Mouse (Mus musculus) liver, embryonic 14.5 days (tissue): ENCODE data around the gene Rgs16. TPM values are rescaled to one million over a fixed set of nuclear protein-coding genes. Genes with fewer than 3 reads are reported as not detected.

Experiments used
- ATAC-seq: fragments of 200-750 bp; cut with Nextera tagmentation; 2 replicates; pipeline ENCODE4 v1.8.0; 2017; ENCODE audit warnings: moderate number of reproducible peaks, mild to moderate bottlenecking, moderate library complexity; ENCODE audit not compliant: insufficient read depth
- DNase-seq, 3 experiments: peaks; one replicate each; pipeline ENCODE4 v3.0.0-alpha.2; 2012 to 2013; ENCODE audit warnings: low read depth in 3 of 3, low spot score in 3 of 3
- H3K27ac ChIP-seq: fragments of 300-500 bp; sonication (generic); 2 replicates; pipeline ENCODE4 v1.5.1; 2014; ENCODE audit warnings: moderate library complexity, mild to moderate bottlenecking, control low read depth, inconsistent platforms
- H3K27me3 ChIP-seq: fragments of 300-500 bp; sonication (generic); 2 replicates; pipeline ENCODE4 v1.6.1; 2014; ENCODE audit warnings: mild to moderate bottlenecking, low read length, moderate library complexity; ENCODE audit not compliant: control insufficient read depth, insufficient read depth
- H3K36me3 ChIP-seq: fragments of 300-500 bp; sonication (generic); replicated peaks from 2 replicates; pipeline ENCODE4 v1.6.1; 2014; ENCODE audit warnings: low read depth; ENCODE audit not compliant: control insufficient read depth, insufficient read depth
- H3K4me1 ChIP-seq, 2 experiments: fragments of 200-500 bp in 1 of 2; fragments of 300-500 bp in 1 of 2; sonication (generic) in 1 of 2; replicated peaks; 2 replicates each; pipeline ENCODE4 v1.6.1; 2012 to 2014; ENCODE audit warnings: antibody characterized with exemption in 1 of 2, inconsistent platforms in 1 of 2, low read length in 1 of 2; ENCODE audit not compliant: control insufficient read depth in 2 of 2, insufficient read depth in 2 of 2
- H3K4me2 ChIP-seq: fragments of 300-500 bp; sonication (generic); 2 replicates; pipeline ENCODE4 v1.6.1; 2014; ENCODE audit warnings: low read depth, mild to moderate bottlenecking, control low read depth, moderate library complexity
- H3K4me3 ChIP-seq, 2 experiments: fragments of 200-500 bp in 1 of 2; fragments of 300-500 bp in 1 of 2; sonication (generic) in 1 of 2; 2 replicates each; pipeline ENCODE4 v1.5.1; 2012 to 2014; ENCODE audit warnings: low read depth in 2 of 2, low read length in 2 of 2, mild to moderate bottlenecking in 2 of 2, control low read depth in 1 of 2, inconsistent platforms in 1 of 2, moderate library complexity in 1 of 2; ENCODE audit not compliant: insufficient read depth in 1 of 2
- H3K9ac ChIP-seq: fragments of 300-500 bp; sonication (generic); replicated peaks from 2 replicates; pipeline ENCODE4 v1.6.1; 2014; ENCODE audit warnings: mild to moderate bottlenecking, control low read depth, moderate library complexity
- H3K9me3 ChIP-seq: fragments of 300-500 bp; sonication (generic); 2 replicates; pipeline ENCODE4 v1.6.1; 2016; ENCODE audit warnings: low read length, mixed read lengths; ENCODE audit not compliant: control insufficient read depth
- CTCF ChIP-seq: IDR thresholded peaks from 2 replicates; pipeline ENCODE4 v1.5.1; 2016; ENCODE audit warnings: antibody characterized with exemption, low read depth, control low read depth
- EP300 ChIP-seq: IDR thresholded peaks from 2 replicates; pipeline ENCODE4 v1.6.1; 2016; ENCODE audit warnings: antibody characterized with exemption, low read depth
- WGBS: fragments of 180-500 bp; shearing (Covaris S2); extraction: QIAGEN DNeasy Blood & Tissue Kit; methylation state at CpG from one replicate; pipeline ENCODE4 v1.1.7; 2014; ENCODE audit not compliant: insufficient replicate concordance; 5-methylcytosine and 5-hydroxymethylcytosine counted together
- polyA plus RNA-seq, 2 experiments: library from polyadenylated mRNA; depleted of rRNA in 1 of 2; stranded (reverse) in 1 of 2; unstranded in 1 of 2; fragments of >200 nt; fragmentation: Nextera tagmentation in 1 of 2; extraction: Ambion mirVana in 1 of 2; gene quantifications; 2 replicates each; pipeline versions ENCODE4 v1.2.1 to v1.2.3; 2012 to 2014

Gene Rgs16
- polyA plus RNA-seq, 2 experiments = 0.08 TPM; not detected in 1

GRCm38 (mm10) chr1:153785608-153786007, 45.5 kb downstream of the Rgs16 start:
- H3K4me3 ChIP-seq = no peak overlapping the region
- H3K9me3 ChIP-seq = no peaks in the 10 kb centered on the region
- no peak overlapping the region for H3K4me2 ChIP-seq
- H3K27ac ChIP-seq = no peak overlapping the region
- 0 out of 4 replicates have a peak, but pooled peaks cover 0 to 2% of the 10 kb centered on the region in 2 experiments for H3K4me1 ChIP-seq
- TF ChIP-seq EP300 (no peak), CTCF (no peak)
- DNase-seq = no peak
- no peaks in the 10 kb centered on the region for H3K36me3 ChIP-seq
- H3K27me3 ChIP-seq = no peaks in the 10 kb centered on the region
- no peak overlapping the region for H3K9ac ChIP-seq
- WGBS = 10% methylated on average over 4 of the region's 4 CpGs
- no peak for ATAC-seq

GRCm38 (mm10) chr1:153790708-153791107, 50.6 kb downstream of the Rgs16 start:
- 9% methylated on average over 2 of the region's 2 CpGs for WGBS
- no peak for TF ChIP-seq EP300
- TF ChIP-seq CTCF = no peak

GRCm38 (mm10) chr1:153794241-153794640, 54.1 kb downstream of the Rgs16 start:
- Histone ChIP-seq H3K9ac (no peak overlapping the region), H3K27ac (no peak overlapping the region), H3K4me3 (no peak overlapping the region), H3K36me3 (no peaks in the 10 kb centered on the region), H3K4me1 (no peaks in the 10 kb centered on the region), H3K9me3 (no peaks in the 10 kb centered on the region), H3K4me2 (no peak overlapping the region), H3K27me3 (no peaks in the 10 kb centered on the region)
- ATAC-seq = no peak
- no peak for TF ChIP-seq EP300
- TF ChIP-seq CTCF = no peak
- DNase-seq = no peak
- 54% methylated on average over 3 of the region's 3 CpGs for WGBS

More at GRCm38 (mm10) chr1:153790708-153791107, 50.6 kb downstream of the Rgs16 start:
- no peaks in the 10 kb centered on the region for H3K27me3 ChIP-seq
- H3K9me3 ChIP-seq = no peaks in the 10 kb centered on the region
- H3K27ac ChIP-seq = no peak overlapping the region
- no peak for ATAC-seq
- H3K4me3 ChIP-seq = no peak overlapping the region
- DNase-seq = no peak
- no peak overlapping the region for H3K4me2 ChIP-seq
- 0 out of 4 replicates have a peak, but pooled peaks cover 0 to 2% of the 10 kb centered on the region in 2 experiments for H3K4me1 ChIP-seq
- no peaks in the 10 kb centered on the region for H3K36me3 ChIP-seq
- H3K9ac ChIP-seq = no peak overlapping the region

Other genes starting within 250 kb of the Rgs16 start
- 2.2 and 3.1 TPM in 2 replicates for gene Npl, start 190.3 kb upstream of the Rgs16 start, polyA plus RNA-seq (2012; rRNA removed)
- 7.3 and 8.4 TPM in 2 replicates for gene Npl, start 190.3 kb upstream of the Rgs16 start, polyA plus RNA-seq (2014; fragmentation: Nextera tagmentation; extraction: Ambion mirVana)
- 0.01 and 0.02 TPM in 2 replicates for gene Rgs8, start 87.3 kb upstream of the Rgs16 start, polyA plus RNA-seq (2012; rRNA removed)
- gene Rgs8, start 87.3 kb upstream of the Rgs16 start, polyA plus RNA-seq (2014; fragmentation: Nextera tagmentation; extraction: Ambion mirVana) = not detected in 2 replicates
- 12.4 and 17.8 TPM in 2 replicates for gene Rnasel, start 9.1 kb downstream of the Rgs16 start, polyA plus RNA-seq (2012; rRNA removed)
- gene Rnasel, start 9.1 kb downstream of the Rgs16 start, polyA plus RNA-seq (2014; fragmentation: Nextera tagmentation; extraction: Ambion mirVana) = 15.6 TPM in 2 replicates
- 0.02 and 0.03 TPM in 2 replicates for gene Rgsl1, start 103.8 kb downstream of the Rgs16 start, polyA plus RNA-seq (2012; rRNA removed)
- gene Rgsl1, start 103.8 kb downstream of the Rgs16 start, polyA plus RNA-seq (2014; fragmentation: Nextera tagmentation; extraction: Ambion mirVana) = not detected in 2 replicates
- gene Teddm1b, start 134.0 kb downstream of the Rgs16 start, polyA plus RNA-seq (2012; rRNA removed) = not detected in 2 replicates
- 0.05 and 0.08 TPM in 2 replicates for gene Teddm1b, start 134.0 kb downstream of the Rgs16 start, polyA plus RNA-seq (2014; fragmentation: Nextera tagmentation; extraction: Ambion mirVana)
- gene Teddm1a, start 151.4 kb downstream of the Rgs16 start, polyA plus RNA-seq (2012; rRNA removed) = not detected in 2 replicates
- gene Teddm1a, start 151.4 kb downstream of the Rgs16 start, polyA plus RNA-seq (2014; fragmentation: Nextera tagmentation; extraction: Ambion mirVana) = not detected in 2 replicates
- 46.7 and 71.1 TPM in 2 replicates for gene Glul, start 159.6 kb downstream of the Rgs16 start, polyA plus RNA-seq (2012; rRNA removed)
- 101 and 103 TPM in 2 replicates for gene Glul, start 159.6 kb downstream of the Rgs16 start, polyA plus RNA-seq (2014; fragmentation: Nextera tagmentation; extraction: Ambion mirVana)
- gene Teddm2, start 159.9 kb downstream of the Rgs16 start, polyA plus RNA-seq (2012; rRNA removed) = 0.24 and 0.28 TPM in 2 replicates
- gene Teddm2, start 159.9 kb downstream of the Rgs16 start, polyA plus RNA-seq (2014; fragmentation: Nextera tagmentation; extraction: Ambion mirVana) = 0.14 and 0.25 TPM in 2 replicates